Mouse (Mus musculus) myocyte (in vitro differentiated cells): ENCODE data around the gene Efcab5.

ENCODE experiments used
- CEBPB ChIP-seq: IDR thresholded peaks from 2 replicates; pipeline ENCODE4 v1.6.1; 2011; ENCODE audit warnings: mild to moderate bottlenecking, moderate library complexity; ENCODE audit not compliant: poor library complexity, insufficient read depth, severe bottlenecking
- E2F4 ChIP-seq: IDR thresholded peaks from one replicate; pipeline ENCODE4 v1.6.1; 2011; ENCODE audit warnings: mild to moderate bottlenecking, control low read depth, moderate library complexity; ENCODE audit not compliant: insufficient read depth
- MAX ChIP-seq: IDR thresholded peaks from one replicate; pipeline ENCODE4 v1.6.1; 2011; ENCODE audit warnings: low read depth, mild to moderate bottlenecking, control low read depth
- MYOD1 ChIP-seq, 3 experiments: IDR thresholded peaks; one replicate each; pipeline ENCODE4 v1.6.1; 2011; ENCODE audit warnings: control low read depth in 2 of 3, low read depth in 2 of 3, mild to moderate bottlenecking in 2 of 3, moderate library complexity in 1 of 3; ENCODE audit not compliant: insufficient read length in 2 of 3, control insufficient read depth in 1 of 3
- POLR2A ChIP-seq: IDR thresholded peaks from one replicate; pipeline ENCODE4 v1.6.1; 2011; ENCODE audit warnings: low read depth, mild to moderate bottlenecking, control low read depth, moderate library complexity; ENCODE audit not compliant: insufficient read length
- POLR2AphosphoS2 ChIP-seq: IDR thresholded peaks from one replicate; pipeline ENCODE4 v1.6.1; 2011; ENCODE audit warnings: low read depth, control low read depth; ENCODE audit not compliant: insufficient read length
- REST ChIP-seq: IDR thresholded peaks from one replicate; pipeline ENCODE4 v1.6.1; 2011; ENCODE audit warnings: mild to moderate bottlenecking, control low read depth, moderate library complexity; ENCODE audit not compliant: insufficient read depth, insufficient read length
- TCF12 ChIP-seq: IDR thresholded peaks from one replicate; pipeline ENCODE4 v1.6.1; 2011; ENCODE audit warnings: mild to moderate bottlenecking, control low read depth; ENCODE audit not compliant: poor library complexity, insufficient read depth, severe bottlenecking
- TCF3 ChIP-seq: IDR thresholded peaks from one replicate; pipeline ENCODE4 v1.6.1; 2011; ENCODE audit warnings: low read depth, control low read depth; ENCODE audit not compliant: insufficient read length
- USF1 ChIP-seq: IDR thresholded peaks from one replicate; pipeline ENCODE4 v1.6.1; 2011; ENCODE audit warnings: low read depth, mild to moderate bottlenecking, control low read depth, moderate library complexity

GRCm38 (mm10) chr11:77235267-77235666, 46.5 kb upstream of the Efcab5 start:
- TF ChIP-seq POLR2A, result no peak
- no peak for TF ChIP-seq TCF12
- no peak for TF ChIP-seq MAX
- TF ChIP-seq REST, result no peak
- TF ChIP-seq USF1, result no peak
- no peak for TF ChIP-seq CEBPB
- no peak for TF ChIP-seq E2F4
- TF ChIP-seq TCF3, result no peak
- no peak for TF ChIP-seq MYOD1 (IDR thresholded peaks at IDR 0.05; ENCODE audit: control insufficient read depth in 1 of 3, insufficient read length in 2 of 3, low read depth in 2 of 3)
- TF ChIP-seq POLR2AphosphoS2, result no peak
